Mouse (Mus musculus) MEL (cell line): ENCODE data around the gene Kdm5b. TPM values are rescaled to one million over a fixed set of nuclear protein-coding genes. Genes with fewer than 3 reads are reported as not detected.

Source experiments
- DNase-seq: peaks from one replicate; pipeline ENCODE4 v3.0.0; 2011; ENCODE audit warnings: low read depth, low spot score
- H3K27ac ChIP-seq: 2 replicates; pipeline ENCODE4 v1.5.1; 2012; ENCODE audit warnings: low read depth, mild to moderate bottlenecking, control low read depth, low read length, moderate library complexity; ENCODE audit not compliant: control insufficient read depth
- H3K27me3 ChIP-seq, 2 experiments: fragments of 150-350 bp in 1 of 2; sonication (generic) in 1 of 2; 2 replicates each; pipeline ENCODE4 v1.6.1; 2012; ENCODE audit warnings: low read length in 2 of 2, mild to moderate bottlenecking in 2 of 2, improper control_type of control experiment in 1 of 2, moderate library complexity in 1 of 2; ENCODE audit not compliant: insufficient read depth in 2 of 2, control insufficient read depth in 1 of 2
- H3K36me3 ChIP-seq, 2 experiments: 2 replicates each; pipeline ENCODE4 v1.6.1; 2012 to 2014; ENCODE audit warnings: low read length in 2 of 2, improper control_type of control experiment in 1 of 2, inconsistent platforms in 1 of 2, mild to moderate bottlenecking in 1 of 2; ENCODE audit not compliant: insufficient read depth in 2 of 2, control insufficient read depth in 1 of 2
- H3K4me1 ChIP-seq, 2 experiments: fragments of 150-350 bp in 1 of 2; sonication (generic) in 1 of 2; 2 replicates each; pipeline ENCODE4 v1.6.1; 2012; ENCODE audit warnings: low read length in 2 of 2, improper control_type of control experiment in 1 of 2, mild to moderate bottlenecking in 1 of 2; ENCODE audit not compliant: insufficient read depth in 2 of 2, control insufficient read depth in 1 of 2
- H3K4me3 ChIP-seq, 2 experiments: fragments of 150-350 bp in 1 of 2; sonication (generic) in 1 of 2; 2 replicates each; pipeline ENCODE4 v1.5.1; 2012; ENCODE audit warnings: low read depth in 2 of 2, low read length in 2 of 2, mild to moderate bottlenecking in 2 of 2, moderate library complexity in 2 of 2, control low read depth in 1 of 2, improper control_type of control experiment in 1 of 2; ENCODE audit not compliant: control insufficient read depth in 1 of 2, insufficient read depth in 1 of 2
- H3K79me2 ChIP-seq: 2 replicates; pipeline ENCODE4 v1.6.1; 2012; ENCODE audit warnings: mild to moderate bottlenecking, low read length, moderate library complexity; ENCODE audit not compliant: control insufficient read depth, poor library complexity, insufficient read depth
- H3K9ac ChIP-seq: 2 replicates; pipeline ENCODE4 v1.6.1; 2012; ENCODE audit warnings: low read depth, mild to moderate bottlenecking, control low read depth, low read length, moderate library complexity; ENCODE audit not compliant: control insufficient read depth, poor library complexity, severe bottlenecking
- H3K9me3 ChIP-seq: fragments of 150-350 bp; sonication (generic); replicated peaks from 2 replicates; pipeline ENCODE4 v1.6.1; 2012; ENCODE audit warnings: mild to moderate bottlenecking, low read length, improper control_type of control experiment, moderate library complexity; ENCODE audit not compliant: insufficient read depth
- BHLHE40 ChIP-seq: IDR thresholded peaks from 2 replicates; pipeline ENCODE4 v1.6.1; 2012; ENCODE audit warnings: low read depth, mild to moderate bottlenecking, inconsistent platforms, low read length, improper control_type of control experiment, borderline replicate concordance
- CHD2 ChIP-seq: IDR thresholded peaks from 2 replicates; pipeline ENCODE4 v1.6.1; 2011; ENCODE audit warnings: low read length, improper control_type of control experiment
- CTCF ChIP-seq, 3 experiments: IDR thresholded peaks in 2 of 3; conservative IDR thresholded peaks in 1 of 3; 2 replicates each; pipeline ENCODE4 v1.5.1; 2011 to 2012; ENCODE audit warnings: low read length in 3 of 3, low read depth in 2 of 3, mild to moderate bottlenecking in 2 of 3, improper control_type of control experiment in 1 of 3, inconsistent platforms in 1 of 3, mixed read lengths in 1 of 3, moderate library complexity in 1 of 3; ENCODE audit not compliant: control insufficient read depth in 1 of 3, insufficient read depth in 1 of 3, poor library complexity in 1 of 3, severe bottlenecking in 1 of 3
- ELF1 ChIP-seq: IDR thresholded peaks from 2 replicates; pipeline ENCODE4 v1.6.1; 2014; ENCODE audit warnings: low read depth, mild to moderate bottlenecking, inconsistent platforms, low read length, improper control_type of control experiment, moderate library complexity
- ETS1 ChIP-seq: IDR thresholded peaks from 2 replicates; pipeline ENCODE4 v1.6.1; 2012; ENCODE audit warnings: low read depth, mild to moderate bottlenecking, inconsistent platforms, low read length, improper control_type of control experiment, moderate library complexity
- GABPA ChIP-seq: IDR thresholded peaks from 2 replicates; pipeline ENCODE4 v1.6.1; 2012; ENCODE audit warnings: low read depth, mild to moderate bottlenecking, inconsistent platforms, low read length, improper control_type of control experiment, moderate library complexity
- JUND ChIP-seq: IDR thresholded peaks from 2 replicates; pipeline ENCODE4 v1.6.1; 2011; ENCODE audit warnings: low read depth, mild to moderate bottlenecking, improper control_type of control experiment, low read length
- MAFK ChIP-seq: IDR thresholded peaks from 2 replicates; pipeline ENCODE4 v1.6.1; 2011; ENCODE audit warnings: low read depth, mild to moderate bottlenecking, low read length, improper control_type of control experiment, borderline replicate concordance
- MAX ChIP-seq: IDR thresholded peaks from 2 replicates; pipeline ENCODE4 v1.6.1; 2011; ENCODE audit warnings: low read length, improper control_type of control experiment
- MAZ ChIP-seq: IDR thresholded peaks from 2 replicates; pipeline ENCODE4 v1.6.1; 2012; ENCODE audit warnings: low read depth, mild to moderate bottlenecking, inconsistent platforms, low read length, improper control_type of control experiment
- MYB ChIP-seq: IDR thresholded peaks from 2 replicates; pipeline ENCODE4 v1.6.1; 2011; ENCODE audit warnings: mild to moderate bottlenecking, low read depth, low read length, improper control_type of control experiment
- NELFE ChIP-seq: IDR thresholded peaks from 2 replicates; pipeline ENCODE4 v1.6.1; 2011; ENCODE audit warnings: low read depth, low read length, improper control_type of control experiment
- POLR2A ChIP-seq, 2 experiments: IDR thresholded peaks; 2 replicates each; pipeline ENCODE4 v1.6.1; 2011 to 2012; ENCODE audit warnings: low read length in 2 of 2, mild to moderate bottlenecking in 2 of 2, control low read depth in 1 of 2, improper control_type of control experiment in 1 of 2, low read depth in 1 of 2, moderate library complexity in 1 of 2; ENCODE audit not compliant: control insufficient read depth in 1 of 2, insufficient read depth in 1 of 2, poor library complexity in 1 of 2
- POLR2AphosphoS2 ChIP-seq: IDR thresholded peaks from 2 replicates; pipeline ENCODE4 v1.6.1; 2011; ENCODE audit warnings: low read length, improper control_type of control experiment
- POLR2AphosphoS5 ChIP-seq: IDR thresholded peaks from 2 replicates; pipeline ENCODE4 v1.6.1; 2012; ENCODE audit warnings: low read depth, borderline replicate concordance, mild to moderate bottlenecking, inconsistent platforms, low read length, moderate library complexity, mixed read lengths
- RCOR1 ChIP-seq: IDR thresholded peaks from 2 replicates; pipeline ENCODE4 v1.6.1; 2012; ENCODE audit warnings: low read depth, mild to moderate bottlenecking, inconsistent platforms, low read length, improper control_type of control experiment
- SIN3A ChIP-seq: IDR thresholded peaks from 2 replicates; pipeline ENCODE4 v1.6.1; 2012; ENCODE audit warnings: low read length, improper control_type of control experiment, inconsistent platforms
- SMC3 ChIP-seq: IDR thresholded peaks from 2 replicates; pipeline ENCODE4 v1.6.1; 2011; ENCODE audit warnings: low read depth, low read length, improper control_type of control experiment
- TAL1 ChIP-seq: IDR thresholded peaks from 2 replicates; pipeline ENCODE4 v1.6.1; 2012; ENCODE audit warnings: mild to moderate bottlenecking, inconsistent platforms, low read length, moderate library complexity, mixed read lengths
- USF1 ChIP-seq: IDR thresholded peaks from 2 replicates; pipeline ENCODE4 v1.6.1; 2014; ENCODE audit warnings: low read depth, mild to moderate bottlenecking, inconsistent platforms, low read length, improper control_type of control experiment, moderate library complexity
- USF2 ChIP-seq, 2 experiments: IDR thresholded peaks; 2 replicates each; pipeline ENCODE4 v1.6.1; 2011 to 2012; ENCODE audit warnings: improper control_type of control experiment in 2 of 2, low read length in 2 of 2, borderline replicate concordance in 1 of 2, inconsistent platforms in 1 of 2, low read depth in 1 of 2, mild to moderate bottlenecking in 1 of 2; ENCODE audit not compliant: insufficient read depth in 1 of 2
- polyA plus RNA-seq, 2 experiments: library from polyadenylated mRNA; stranded (reverse) in 1 of 2; unstranded in 1 of 2; fragments of >175 nt in 1 of 2; fragments of >200 nt in 1 of 2; gene quantifications; 2 replicates each; pipeline versions ENCODE4 v1.2.1 to v1.2.4; 2012; ENCODE audit warnings: low replicate concordance in 2 of 2, low read depth in 1 of 2; ENCODE audit not compliant: insufficient read length in 2 of 2, insufficient read depth in 1 of 2, missing spikeins in 1 of 2
- total RNA-seq: library from RNA; depleted of rRNA; stranded (reverse); fragments of 300-350 nt; gene quantifications from 2 replicates; pipeline ENCODE4 v1.2.3, GENCODE M21; 2012

Kdm5b gene
- total and polyA plus RNA-seq, 3 experiments = 25.5 to 48.6 (median 31.8) TPM

GRCm38 (mm10) chr1:134556671-134557218 lies 3.2 kb upstream of the Kdm5b start (continued):
- TF ChIP-seq MYB = no peak
- no peak for TF ChIP-seq JUND
- peak; percentile 97 for TF ChIP-seq ETS1
- no peak for TF ChIP-seq GABPA
- TF ChIP-seq USF2 (IDR thresholded peaks at IDR 0.05; ENCODE audit: borderline replicate concordance in 1 of 2, insufficient read depth in 1 of 2, low read depth in 1 of 2, low read length in 2 of 2) = no peak
- peak; percentile 22; the same call in 1 of the 2 replicates for TF ChIP-seq SMC3
- 0 out of 6 replicates have a peak, but pooled peaks of 1 of the 3 experiments have one; percentile 6 for TF ChIP-seq CTCF (IDR thresholded peaks at IDR 0.05 in 2 of 3, conservative IDR thresholded peaks at IDR 0.05 in 1 of 3; ENCODE audit: control insufficient read depth in 1 of 3, insufficient read depth in 1 of 3, low read depth in 2 of 3, low read length in 3 of 3, poor library complexity in 1 of 3, severe bottlenecking in 1 of 3)
- TF ChIP-seq SIN3A = peak; percentile 100

GRCm38 (mm10) chr1:134558511-134558910 lies 1.5 kb upstream of the Kdm5b start:
- Histone ChIP-seq H3K79me2 (peaks cover 34% of the 10 kb centered on the region), H3K4me3 (no peak overlapping the region), H3K4me1 (peaks cover 9 to 29% of the 10 kb centered on the region in 2 experiments), H3K27ac (no peak overlapping the region), H3K9ac (no peak overlapping the region), H3K27me3 (no peaks in the 10 kb centered on the region), H3K9me3 (no peaks in the 10 kb centered on the region), H3K36me3 (peaks cover 0 to 19% of the 10 kb centered on the region in 2 experiments; a peak in 3 of 4 replicates)
- DNase-seq = no peak
- no peak for TF ChIP-seq GABPA
- no peak for TF ChIP-seq ELF1
- no peak for TF ChIP-seq POLR2A (IDR thresholded peaks at IDR 0.05; ENCODE audit: control insufficient read depth in 1 of 2, insufficient read depth in 1 of 2, low read depth in 1 of 2, low read length in 2 of 2, poor library complexity in 1 of 2)
- no peak for TF ChIP-seq RCOR1
- no peak for TF ChIP-seq USF1
- no peak for TF ChIP-seq ETS1
- TF ChIP-seq MAX = no peak
- TF ChIP-seq NELFE = no peak
- no peak for TF ChIP-seq TAL1

- Histone ChIP-seq H3K4me1 (peaks cover 12 to 36% of the 10 kb centered on the region in 2 experiments), H3K36me3 (peaks cover 1 to 26% of the 10 kb centered on the region in 2 experiments; a peak in 3 of 4 replicates), H3K27ac (no peak overlapping the region), H3K79me2 (peaks cover 40% of the 10 kb centered on the region), H3K9ac (no peak overlapping the region), H3K27me3 (no peaks in the 10 kb centered on the region), H3K4me3 (no peak overlapping the region), H3K9me3 (no peaks in the 10 kb centered on the region)
- DNase-seq = no peak
- TF ChIP-seq CHD2 (no peak), MAZ (no peak), POLR2AphosphoS2 (no peak), MAFK (no peak), BHLHE40 (no peak), MYB (no peak), POLR2AphosphoS5 (no peak)
- TF ChIP-seq, all 39 proteins: peak for 0
Measured at GRCm38 (mm10) chr1:134559226-134559625, 745 bp upstream of the Kdm5b start.
